Mouse (Mus musculus): ENCODE data around the gene Golph3. TPM values are rescaled to one million over a fixed set of nuclear protein-coding genes. Genes with fewer than 3 reads are reported as not detected.

Golph3 gene
- polyA plus RNA-seq, 2 experiments = 99.9 to 112 TPM

DNA sequence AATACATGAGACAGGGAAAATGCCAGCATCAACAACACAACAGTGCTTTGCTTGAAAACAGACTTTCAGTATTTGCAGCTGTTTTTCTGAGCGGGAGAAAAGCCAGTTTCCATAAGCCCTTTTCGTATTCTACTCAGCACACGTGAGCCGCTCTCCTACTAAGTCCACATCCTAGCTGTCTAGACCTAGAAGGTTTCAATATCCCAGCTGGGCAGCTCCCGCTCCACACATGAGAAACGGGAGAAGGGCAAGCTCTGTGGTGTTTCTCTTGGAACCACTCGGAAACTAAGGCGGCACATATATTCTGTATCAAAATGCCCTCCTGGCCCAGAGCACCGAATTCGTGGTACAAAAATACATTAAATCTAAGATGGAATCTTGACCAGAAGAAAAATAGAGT is 73.5 kb downstream of the Golph3 start:
- Histone ChIP-seq H3K36me3 (ENCODE audit: control insufficient read depth, insufficient read depth, low read length) (0 out of 2 replicates have a peak, but pooled peaks cover 4% of the 10 kb centered on the region), H3K4me2 (replicated peaks; ENCODE audit: low read depth, low read length, severe bottlenecking) (no peak overlapping the region), H3K4me3 (replicated peaks; ENCODE audit: low read length) (no peak overlapping the region), H3K27ac (replicated peaks; ENCODE audit: low read depth, low read length) (no peak overlapping the region), H3K9ac (ENCODE audit: low read depth, low read length, severe bottlenecking) (no peak overlapping the region), H3K9me3 (ENCODE audit: control insufficient read depth, low read length) (no peaks in the 10 kb centered on the region), H3K27me3 (ENCODE audit: control insufficient read depth, insufficient read depth, low read length) (no peaks in the 10 kb centered on the region), H3K4me1 (ENCODE audit: control insufficient read depth, insufficient read depth, low read length) (no peaks in the 10 kb centered on the region)
- 88% methylated on average over 10 of the region's 10 CpGs for WGBS
- no peak for TF ChIP-seq POLR2A (IDR thresholded peaks at IDR 0.05; ENCODE audit: borderline replicate concordance, extremely low read depth, insufficient read depth, insufficient read length)
- DNase-seq (ENCODE audit: low spot score) (no peak), ATAC-seq (ENCODE audit: low FRiP score, low read depth) (peak; percentile 62; the same call in 1 of the 2 replicates)

DNA sequence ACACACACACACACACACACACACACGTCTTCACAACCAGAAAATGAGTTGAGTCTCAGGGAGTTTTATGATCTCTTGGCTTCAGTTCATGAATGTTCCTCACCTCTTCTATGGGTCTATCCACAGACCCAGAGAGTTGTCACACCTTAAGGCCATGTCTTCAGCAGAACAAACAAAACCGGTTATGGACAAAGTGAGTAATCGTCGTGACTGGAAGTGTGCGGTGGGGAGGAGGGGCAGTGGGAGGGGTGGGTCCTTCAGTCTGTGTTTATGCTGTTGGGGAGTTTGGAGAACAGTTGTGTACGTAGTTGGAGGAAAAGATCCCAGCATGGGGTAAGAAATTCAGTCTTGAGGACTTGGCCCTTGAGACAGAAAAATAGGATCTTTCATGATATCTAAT is 75.8 kb downstream of the Golph3 start:
- Histone ChIP-seq H3K4me1 (ENCODE audit: control insufficient read depth, insufficient read depth, low read length) (no peaks in the 10 kb centered on the region), H3K9ac (ENCODE audit: low read depth, low read length, severe bottlenecking) (no peak overlapping the region), H3K27ac (replicated peaks; ENCODE audit: low read depth, low read length) (no peak overlapping the region), H3K36me3 (ENCODE audit: control insufficient read depth, insufficient read depth, low read length) (peaks cover 8% of the 10 kb centered on the region; the same call in 1 of the 2 replicates), H3K4me3 (replicated peaks; ENCODE audit: low read length) (no peak overlapping the region), H3K9me3 (ENCODE audit: control insufficient read depth, low read length) (no peaks in the 10 kb centered on the region), H3K27me3 (ENCODE audit: control insufficient read depth, insufficient read depth, low read length) (no peaks in the 10 kb centered on the region), H3K4me2 (replicated peaks; ENCODE audit: low read depth, low read length, severe bottlenecking) (no peak overlapping the region)
- ATAC-seq (ENCODE audit: low FRiP score, low read depth) = no peak
- 74% methylated on average over 5 of the region's 6 CpGs for WGBS
- no peak for TF ChIP-seq POLR2A (IDR thresholded peaks at IDR 0.05; ENCODE audit: borderline replicate concordance, extremely low read depth, insufficient read depth, insufficient read length)
- no peak for DNase-seq (ENCODE audit: low spot score)

Other genes with a start within 250 kb of the Golph3 start
- 91.6 and 142 TPM in 2 replicates for gene Zfr, start 203.6 kb upstream of the Golph3 start, polyA plus RNA-seq (2012; rRNA removed)
- 160 and 166 TPM in 2 replicates for gene Zfr, start 203.6 kb upstream of the Golph3 start, polyA plus RNA-seq (2014; fragmentation: Nextera tagmentation; extraction: Ambion mirVana)
- 20.7 and 25.2 TPM in 2 replicates for gene Mtmr12, start 116.4 kb upstream of the Golph3 start, polyA plus RNA-seq (2012; rRNA removed)
- 16.6 and 18.2 TPM in 2 replicates for gene Mtmr12, start 116.4 kb upstream of the Golph3 start, polyA plus RNA-seq (2014; fragmentation: Nextera tagmentation; extraction: Ambion mirVana)
- not detected in 2 replicates for gene 1810049J17Rik, start 449 bp downstream of the Golph3 start, polyA plus RNA-seq (2012; rRNA removed)
- gene 1810049J17Rik, start 449 bp downstream of the Golph3 start, polyA plus RNA-seq (2014; fragmentation: Nextera tagmentation; extraction: Ambion mirVana) = 0.62 and 2.1 TPM in 2 replicates